Mouse (Mus musculus) testis, adult 2 months (tissue): ENCODE data around the gene Igfbp5. TPM values are rescaled to one million over a fixed set of nuclear protein-coding genes. Genes with fewer than 3 reads are reported as not detected.

Experiments used
- H3K27ac ChIP-seq: fragments of 200-500 bp; 2 replicates; pipeline ENCODE4 v1.5.1; 2012; ENCODE audit warnings: low read depth, low read length; ENCODE audit not compliant: control insufficient read depth, insufficient read depth
- H3K27me3 ChIP-seq: fragments of 200-500 bp; 2 replicates; pipeline ENCODE4 v1.6.1; 2012; ENCODE audit warnings: mild to moderate bottlenecking, low read length, moderate library complexity; ENCODE audit not compliant: control insufficient read depth, insufficient read depth
- H3K36me3 ChIP-seq: fragments of 200-500 bp; 2 replicates; pipeline ENCODE4 v1.6.1; 2012; ENCODE audit warnings: mild to moderate bottlenecking, low read length; ENCODE audit not compliant: control insufficient read depth, insufficient read depth
- H3K4me1 ChIP-seq: fragments of 200-500 bp; 2 replicates; pipeline ENCODE4 v1.6.1; 2012; ENCODE audit warnings: low read length; ENCODE audit not compliant: control insufficient read depth, insufficient read depth
- H3K4me3 ChIP-seq: fragments of 200-500 bp; 2 replicates; pipeline ENCODE4 v1.5.1; 2012; ENCODE audit warnings: low read depth, mild to moderate bottlenecking, low read length, moderate library complexity, mixed read lengths; ENCODE audit not compliant: control insufficient read depth
- CTCF ChIP-seq: fragments of 200-500 bp; IDR thresholded peaks from 2 replicates; pipeline ENCODE4 v1.5.1; 2012; ENCODE audit warnings: low read depth, mild to moderate bottlenecking, inconsistent platforms, low read length, moderate library complexity; ENCODE audit not compliant: control insufficient read depth, insufficient read depth, insufficient replicate concordance
- POLR2A ChIP-seq: fragments of 200-500 bp; IDR thresholded peaks from 2 replicates; pipeline ENCODE4 v1.6.1; 2012; ENCODE audit warnings: low read depth, mild to moderate bottlenecking, inconsistent platforms, low read length, moderate library complexity; ENCODE audit not compliant: control insufficient read depth
- polyA plus RNA-seq: library from polyadenylated mRNA; depleted of rRNA; stranded (reverse); fragments of >200 nt; gene quantifications from 2 replicates; pipeline ENCODE4 v1.2.3, GENCODE M21; 2012

The Igfbp5 gene
- polyA plus RNA-seq, 1 experiment, result 1.3 TPM

DNA sequence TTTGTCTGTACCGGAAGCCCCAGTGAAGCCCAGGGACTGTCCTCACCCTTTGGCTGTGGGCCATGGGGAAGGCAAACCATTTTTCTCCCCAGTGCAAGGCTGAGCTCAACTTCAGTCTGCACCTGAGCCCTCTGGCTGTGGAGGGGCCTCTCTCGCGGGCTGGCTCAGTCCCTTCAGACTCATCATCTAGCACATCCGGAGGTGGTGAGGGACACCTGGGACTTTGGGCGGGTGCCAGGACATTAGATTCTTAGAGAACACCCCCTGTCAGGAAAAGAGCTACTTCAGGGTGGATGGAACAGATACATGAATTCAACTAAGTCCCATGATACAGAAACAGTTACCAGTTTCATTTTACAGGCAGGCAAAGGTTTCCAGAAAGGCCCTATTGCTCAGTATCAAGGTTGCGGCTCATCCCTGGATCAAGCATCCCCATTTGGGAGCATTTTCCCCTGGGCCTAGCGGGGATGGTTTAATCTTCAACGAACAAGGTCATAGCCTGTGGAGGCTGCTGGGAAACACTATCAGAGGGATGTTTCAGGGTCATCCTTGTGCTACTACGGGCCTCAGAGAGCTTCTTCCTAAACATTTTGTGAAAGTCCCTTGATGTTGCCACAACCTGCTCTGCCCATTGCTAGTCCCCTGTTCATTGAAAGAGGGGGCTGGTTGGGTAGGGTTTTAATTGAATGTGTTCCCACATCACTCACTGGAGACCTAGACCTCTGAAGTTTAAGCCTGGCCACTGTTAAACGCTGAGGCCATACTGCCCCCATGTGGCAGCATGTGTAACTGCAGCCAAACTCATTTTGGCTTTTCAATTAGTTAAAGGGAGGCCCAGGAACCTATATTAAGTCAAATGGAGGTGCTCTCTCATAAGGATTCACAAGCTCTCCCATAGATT is 20.1 kb downstream of the Igfbp5 start:
- TF ChIP-seq POLR2A (no peak), CTCF (peak; percentile 86; the same call in 1 of the 2 replicates)
- Histone ChIP-seq H3K4me3 (no peak overlapping the region), H3K4me1 (peaks cover 19% of the 10 kb centered on the region), H3K27ac (no peak overlapping the region), H3K36me3 (no peaks in the 10 kb centered on the region), H3K27me3 (no peaks in the 10 kb centered on the region)

- Histone ChIP-seq H3K27ac (no peak overlapping the region), H3K4me1 (peaks cover 17% of the 10 kb centered on the region), H3K4me3 (no peak overlapping the region), H3K36me3 (no peaks in the 10 kb centered on the region), H3K27me3 (no peaks in the 10 kb centered on the region)
- TF ChIP-seq CTCF (no peak), POLR2A (no peak)
Observed at GRCm38 (mm10) chr1:72853759-72854158, 20.9 kb downstream of the Igfbp5 start.

DNA sequence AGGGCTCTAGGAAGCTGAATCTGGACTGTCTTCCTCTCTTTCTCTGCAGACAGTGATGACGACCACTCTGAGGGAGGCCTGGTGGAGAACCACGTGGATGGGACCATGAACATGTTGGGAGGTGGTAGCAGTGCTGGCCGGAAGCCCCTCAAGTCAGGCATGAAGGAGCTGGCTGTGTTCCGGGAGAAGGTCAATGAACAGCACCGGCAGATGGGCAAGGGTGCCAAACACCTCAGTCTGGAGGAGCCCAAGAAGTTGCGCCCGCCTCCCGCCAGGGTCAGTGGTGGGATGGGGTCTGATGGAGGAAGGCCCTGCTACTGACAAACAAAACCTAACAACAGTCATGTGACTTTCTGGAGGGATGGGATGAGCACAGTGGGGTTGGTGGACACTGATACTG is 25.6 kb downstream of the Igfbp5 start:
- H3K36me3 ChIP-seq, result no peaks in the 10 kb centered on the region
- TF ChIP-seq CTCF (no peak), POLR2A (no peak)
- H3K4me1 ChIP-seq, result no peaks in the 10 kb centered on the region
- H3K4me3 ChIP-seq, result no peak overlapping the region
- H3K27me3 ChIP-seq, result no peaks in the 10 kb centered on the region
- H3K27ac ChIP-seq, result no peak overlapping the region

DNA sequence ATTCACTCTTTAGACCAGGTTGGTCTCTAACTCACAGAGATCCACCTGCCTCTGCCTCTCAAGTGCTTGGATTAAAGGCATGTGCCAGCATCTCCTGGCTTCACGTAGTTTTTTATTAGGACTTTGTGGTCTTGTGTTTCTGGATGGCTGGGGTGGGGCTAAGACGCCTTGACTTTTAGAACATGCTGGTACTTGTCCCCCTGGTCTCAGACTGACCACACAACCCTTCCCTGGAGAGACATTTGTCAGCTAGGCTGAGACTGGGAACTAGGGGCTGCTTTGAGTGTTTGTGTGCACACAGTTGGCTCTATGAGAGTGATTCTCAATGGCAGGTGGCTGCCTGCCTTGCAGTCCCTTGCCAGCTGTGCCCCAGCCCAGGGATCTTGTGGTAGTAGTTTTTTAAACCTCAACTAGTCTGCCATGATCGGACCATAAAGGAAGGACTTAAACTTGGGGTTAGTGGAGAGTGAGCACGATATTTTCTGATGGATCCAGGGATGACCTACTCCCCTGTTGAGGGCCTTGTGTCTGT is 26.8 kb downstream of the Igfbp5 start:
- Histone ChIP-seq H3K27me3 (no peaks in the 10 kb centered on the region), H3K27ac (no peak overlapping the region), H3K4me3 (no peak overlapping the region), H3K36me3 (no peaks in the 10 kb centered on the region), H3K4me1 (no peaks in the 10 kb centered on the region)
- TF ChIP-seq CTCF, result no peak
- TF ChIP-seq POLR2A, result no peak

DNA sequence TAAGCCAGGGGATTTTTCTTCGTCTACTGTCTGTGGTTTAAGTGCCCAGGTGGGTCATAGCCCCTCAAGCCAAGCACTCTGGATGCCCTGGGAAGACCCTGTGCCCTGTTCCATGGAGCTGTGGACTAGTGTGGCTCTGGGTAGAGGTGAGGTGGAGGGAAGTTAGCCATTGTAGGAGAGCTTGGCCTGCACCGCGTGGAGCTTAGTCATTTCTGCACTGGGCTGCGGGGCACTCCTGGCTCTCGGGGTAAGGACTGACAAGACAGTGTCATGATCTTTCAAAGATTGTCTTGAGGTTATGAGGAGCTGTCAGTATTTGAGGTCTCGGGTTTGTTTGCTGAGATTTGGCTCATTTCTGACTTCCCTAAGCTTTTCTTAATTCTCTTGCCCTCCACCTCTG is 30.0 kb downstream of the Igfbp5 start:
- no peaks in the 10 kb centered on the region for H3K27me3 ChIP-seq
- no peak overlapping the region for H3K4me3 ChIP-seq
- no peaks in the 10 kb centered on the region for H3K36me3 ChIP-seq
- no peaks in the 10 kb centered on the region for H3K4me1 ChIP-seq
- no peak for TF ChIP-seq CTCF
- H3K27ac ChIP-seq, result no peak overlapping the region

DNA sequence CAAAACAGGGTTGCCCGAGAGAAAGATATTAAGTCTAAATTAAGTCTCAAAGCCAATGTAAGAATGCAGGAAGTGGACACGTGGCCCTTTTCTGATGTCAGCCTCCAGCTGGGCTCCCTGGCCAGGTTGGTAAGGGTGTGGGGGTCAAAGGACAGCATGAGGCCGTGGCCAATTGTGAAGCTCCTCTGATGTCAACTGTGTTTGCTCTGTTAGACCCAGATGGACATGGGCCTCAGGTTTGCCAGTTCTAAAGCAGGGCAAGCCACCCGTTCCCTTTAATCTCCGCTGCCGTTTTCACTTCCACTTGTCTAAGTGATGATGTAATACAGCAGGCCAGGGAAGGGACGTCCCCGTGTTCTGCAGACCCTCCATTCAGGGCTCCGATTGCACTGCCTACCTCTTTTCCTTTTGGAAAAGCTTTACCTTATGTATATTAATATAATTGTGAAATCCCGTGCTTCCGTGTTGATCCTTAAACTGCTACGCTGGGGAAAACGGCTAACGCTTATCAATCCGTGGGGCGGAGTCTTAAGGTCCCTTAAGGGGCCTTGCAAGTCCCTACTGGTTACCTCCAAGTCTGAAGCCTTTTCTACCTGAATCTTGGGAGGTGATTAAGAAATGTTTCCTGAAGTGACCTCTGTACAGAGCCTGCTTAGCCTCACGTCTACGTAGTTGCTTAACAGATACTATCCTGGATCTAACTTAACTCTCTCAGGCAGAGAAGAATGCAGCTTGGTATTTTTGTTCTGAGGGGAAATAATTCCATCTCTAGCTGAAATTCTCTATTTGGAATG is 31.8 kb downstream of the Igfbp5 start:
- Histone ChIP-seq H3K27me3 (no peaks in the 10 kb centered on the region), H3K4me3 (no peak overlapping the region), H3K36me3 (no peaks in the 10 kb centered on the region), H3K27ac (no peak overlapping the region), H3K4me1 (no peaks in the 10 kb centered on the region)
- TF ChIP-seq POLR2A (no peak), CTCF (no peak)

- Histone ChIP-seq H3K36me3 (no peaks in the 10 kb centered on the region), H3K4me3 (no peak overlapping the region), H3K27ac (no peak overlapping the region), H3K4me1 (no peaks in the 10 kb centered on the region), H3K27me3 (no peaks in the 10 kb centered on the region)
- no peak for TF ChIP-seq CTCF
- TF ChIP-seq POLR2A, result no peak
Observed at GRCm38 (mm10) chr1:72839791-72840190, 34.9 kb downstream of the Igfbp5 start.
